Mouse (Mus musculus) kidney, embryonic 15.5 days (tissue): ENCODE measurements around the gene Auh. TPM values are rescaled to one million over a fixed set of nuclear protein-coding genes. Genes with fewer than 3 reads are reported as not detected.

Experiments
- ATAC-seq: fragments of 200-750 bp; cut with Nextera tagmentation; replicated peaks from 2 replicates; pipeline ENCODE4 v1.8.0; 2017; ENCODE audit warnings: moderate TSS enrichment; ENCODE audit not compliant: low FRiP score
- H3K27ac ChIP-seq: fragments of 300-500 bp; sonication (generic); 2 replicates; pipeline ENCODE4 v1.5.1; 2015; ENCODE audit warnings: mild to moderate bottlenecking, inconsistent platforms
- H3K27me3 ChIP-seq: fragments of 300-500 bp; sonication (generic); 2 replicates; pipeline ENCODE4 v1.6.1; 2015; ENCODE audit warnings: inconsistent platforms
- H3K36me3 ChIP-seq: fragments of 300-500 bp; sonication (generic); 2 replicates; pipeline ENCODE4 v1.6.1; 2015; ENCODE audit warnings: inconsistent platforms
- H3K4me1 ChIP-seq: fragments of 300-500 bp; sonication (generic); 2 replicates; pipeline ENCODE4 v1.6.1; 2015; ENCODE audit warnings: inconsistent platforms
- H3K4me2 ChIP-seq: fragments of 300-500 bp; sonication (generic); 2 replicates; pipeline ENCODE4 v1.6.1; 2015; ENCODE audit warnings: moderate library complexity, mild to moderate bottlenecking, inconsistent platforms
- H3K4me3 ChIP-seq: fragments of 300-500 bp; sonication (generic); replicated peaks from 2 replicates; pipeline ENCODE4 v1.5.1; 2015; ENCODE audit warnings: mild to moderate bottlenecking, inconsistent platforms
- H3K9ac ChIP-seq: fragments of 300-500 bp; sonication (generic); 2 replicates; pipeline ENCODE4 v1.6.1; 2015; ENCODE audit warnings: mild to moderate bottlenecking, inconsistent platforms
- H3K9me3 ChIP-seq: fragments of 300-500 bp; sonication (generic); replicated peaks from 2 replicates; pipeline ENCODE4 v1.6.1; 2016; ENCODE audit warnings: inconsistent platforms
- WGBS: fragments of 180-500 bp; shearing (Covaris S2); methylation state at CpG from one replicate; pipeline ENCODE4 v1.1.7; 2015; ENCODE audit warnings: mixed read lengths; 5-methylcytosine and 5-hydroxymethylcytosine counted together
- polyA plus RNA-seq: library from polyadenylated mRNA; unstranded; fragments of >200 nt; fragmentation: Nextera tagmentation; extraction: Ambion mirVana; gene quantifications from 2 replicates; pipeline ENCODE4 v1.2.1, GENCODE M21; 2015

Gene Auh
- polyA plus RNA-seq, 1 experiment from 2014 or later, result 57.0 TPM

GRCm38 (mm10) chr13:52897806-52898205, 31.7 kb downstream of the Auh start:
- Histone ChIP-seq H3K4me3 (no peak overlapping the region), H3K9me3 (no peaks in the 10 kb centered on the region), H3K9ac (no peak overlapping the region), H3K27me3 (no peaks in the 10 kb centered on the region), H3K36me3 (peaks cover 10% of the 10 kb centered on the region), H3K27ac (no peak overlapping the region), H3K4me2 (no peak overlapping the region), H3K4me1 (peaks cover 33% of the 10 kb centered on the region)
- WGBS, result 66% methylated on average over 6 of the region's 6 CpGs
- no peak for ATAC-seq

- Histone ChIP-seq H3K9ac (no peak overlapping the region), H3K9me3 (no peaks in the 10 kb centered on the region), H3K4me2 (no peak overlapping the region), H3K27ac (no peak overlapping the region), H3K4me3 (no peak overlapping the region), H3K36me3 (peaks cover 10% of the 10 kb centered on the region), H3K27me3 (no peaks in the 10 kb centered on the region), H3K4me1 (peaks cover 31% of the 10 kb centered on the region)
- no peak for ATAC-seq
- WGBS, result 96% methylated on average over 1 of the region's 1 CpGs
Observed at GRCm38 (mm10) chr13:52892791-52893190, 36.7 kb downstream of the Auh start.

GRCm38 (mm10) chr13:52892065-52892503, 37.4 kb downstream of the Auh start:
- Histone ChIP-seq H3K4me3 (no peak overlapping the region), H3K27ac (peak overlapping the region; percentile 80), H3K36me3 (peaks cover 10% of the 10 kb centered on the region), H3K27me3 (no peaks in the 10 kb centered on the region), H3K9ac (no peak overlapping the region), H3K9me3 (no peaks in the 10 kb centered on the region), H3K4me2 (no peak overlapping the region), H3K4me1 (peaks cover 31% of the 10 kb centered on the region)
- 57% methylated on average over 10 of the region's 10 CpGs for WGBS
- ATAC-seq, result no peak

- peak overlapping the region; percentile 76 for H3K27ac ChIP-seq
- WGBS, result 75% methylated on average over 9 of the region's 9 CpGs
- no peaks in the 10 kb centered on the region for H3K36me3 ChIP-seq
- H3K9me3 ChIP-seq, result no peaks in the 10 kb centered on the region
- no peak overlapping the region for H3K4me2 ChIP-seq
- H3K4me1 ChIP-seq, result peaks cover 36% of the 10 kb centered on the region
- no peak overlapping the region for H3K9ac ChIP-seq
- H3K27me3 ChIP-seq, result no peaks in the 10 kb centered on the region
- no peak overlapping the region for H3K4me3 ChIP-seq
- peak; percentile 59 for ATAC-seq
Observed at GRCm38 (mm10) chr13:52890313-52890712, 39.2 kb downstream of the Auh start.

GRCm38 (mm10) chr13:52886779-52887178, 42.7 kb downstream of the Auh start:
- H3K36me3 ChIP-seq, result no peaks in the 10 kb centered on the region
- no peak overlapping the region for H3K4me3 ChIP-seq
- no peak overlapping the region for H3K9ac ChIP-seq
- no peak overlapping the region for H3K27ac ChIP-seq
- no peak for ATAC-seq
- H3K27me3 ChIP-seq, result no peaks in the 10 kb centered on the region
- H3K4me1 ChIP-seq, result peaks cover 46% of the 10 kb centered on the region
- no peak overlapping the region for H3K4me2 ChIP-seq
- WGBS, result 71% methylated on average over 7 of the region's 7 CpGs
- H3K9me3 ChIP-seq, result no peaks in the 10 kb centered on the region

- Histone ChIP-seq H3K9me3 (no peaks in the 10 kb centered on the region), H3K27me3 (no peaks in the 10 kb centered on the region), H3K36me3 (no peaks in the 10 kb centered on the region), H3K4me3 (no peak overlapping the region), H3K27ac (no peak overlapping the region), H3K9ac (no peak overlapping the region), H3K4me1 (peaks cover 48% of the 10 kb centered on the region), H3K4me2 (no peak overlapping the region)
- ATAC-seq, result no peak; the same call in 1 of the 2 replicates
- 63% methylated on average over 4 of the region's 4 CpGs for WGBS
Observed at GRCm38 (mm10) chr13:52883960-52884326, 45.5 kb downstream of the Auh start.

- Histone ChIP-seq H3K4me3 (no peak overlapping the region), H3K36me3 (no peaks in the 10 kb centered on the region), H3K27ac (peak overlapping the region; percentile 45; the same call in 1 of the 2 replicates), H3K27me3 (no peaks in the 10 kb centered on the region), H3K9ac (no peak overlapping the region), H3K4me2 (no peak overlapping the region), H3K9me3 (no peaks in the 10 kb centered on the region), H3K4me1 (peaks cover 54% of the 10 kb centered on the region)
- no peak for ATAC-seq
- WGBS, result 51% methylated on average over 18 of the region's 19 CpGs
Observed at GRCm38 (mm10) chr13:52883084-52883959, 46.2 kb downstream of the Auh start.

- no peak overlapping the region for H3K4me2 ChIP-seq
- 66% methylated on average over 5 of the region's 5 CpGs for WGBS
- H3K4me1 ChIP-seq, result peaks cover 49% of the 10 kb centered on the region
- no peak overlapping the region for H3K27ac ChIP-seq
- no peak overlapping the region for H3K4me3 ChIP-seq
- H3K27me3 ChIP-seq, result no peaks in the 10 kb centered on the region
- no peak for ATAC-seq
- no peak overlapping the region for H3K9ac ChIP-seq
- no peaks in the 10 kb centered on the region for H3K36me3 ChIP-seq
- H3K9me3 ChIP-seq, result no peaks in the 10 kb centered on the region
Observed at GRCm38 (mm10) chr13:52880386-52880785, 49.1 kb downstream of the Auh start.

GRCm38 (mm10) chr13:52879918-52880317, 49.6 kb downstream of the Auh start:
- 60% methylated on average over 12 of the region's 12 CpGs for WGBS
- Histone ChIP-seq H3K4me1 (peaks cover 48% of the 10 kb centered on the region), H3K27ac (no peak overlapping the region; the same call in 1 of the 2 replicates), H3K9me3 (no peaks in the 10 kb centered on the region), H3K9ac (no peak overlapping the region), H3K4me2 (no peak overlapping the region), H3K27me3 (no peaks in the 10 kb centered on the region), H3K4me3 (no peak overlapping the region), H3K36me3 (no peaks in the 10 kb centered on the region)
- ATAC-seq, result 0 out of 2 replicates have a peak, but pooled peaks have one; percentile 26

- Histone ChIP-seq H3K4me3 (no peak overlapping the region), H3K27ac (peak overlapping the region; percentile 54), H3K4me2 (no peak overlapping the region), H3K27me3 (no peaks in the 10 kb centered on the region), H3K36me3 (no peaks in the 10 kb centered on the region), H3K9me3 (no peaks in the 10 kb centered on the region), H3K4me1 (peaks cover 44% of the 10 kb centered on the region), H3K9ac (no peak overlapping the region)
- 69% methylated on average over 9 of the region's 9 CpGs for WGBS
- peak; percentile 31; the same call in 1 of the 2 replicates for ATAC-seq
Observed at GRCm38 (mm10) chr13:52879291-52879690, 50.2 kb downstream of the Auh start.

GRCm38 (mm10) chr13:52878823-52879222, 50.7 kb downstream of the Auh start:
- Histone ChIP-seq H3K9me3 (no peaks in the 10 kb centered on the region), H3K9ac (no peak overlapping the region), H3K4me3 (no peak overlapping the region), H3K27me3 (no peaks in the 10 kb centered on the region), H3K4me2 (no peak overlapping the region), H3K36me3 (no peaks in the 10 kb centered on the region), H3K27ac (peak overlapping the region; percentile 54), H3K4me1 (peaks cover 40% of the 10 kb centered on the region)
- WGBS, result 45% methylated on average over 7 of the region's 7 CpGs
- peak; percentile 63; the same call in 1 of the 2 replicates for ATAC-seq

GRCm38 (mm10) chr13:52875541-52876325, 53.7 kb downstream of the Auh start:
- no peaks in the 10 kb centered on the region for H3K9me3 ChIP-seq
- H3K4me1 ChIP-seq, result peaks cover 25% of the 10 kb centered on the region
- no peak overlapping the region for H3K9ac ChIP-seq
- H3K4me2 ChIP-seq, result no peak overlapping the region
- no peaks in the 10 kb centered on the region for H3K27me3 ChIP-seq
- ATAC-seq, result no peak
- no peak overlapping the region for H3K27ac ChIP-seq
- no peaks in the 10 kb centered on the region for H3K36me3 ChIP-seq
- H3K4me3 ChIP-seq, result no peak overlapping the region
- WGBS, result 85% methylated on average over 25 of the region's 25 CpGs
